Mouse (Mus musculus) testis, adult 2 months (tissue): Measurements from ENCODE around the gene Vav2. TPM values are rescaled to one million over a fixed set of nuclear protein-coding genes. Genes with fewer than 3 reads are reported as not detected.

Source experiments
- H3K27ac ChIP-seq: fragments of 200-500 bp; 2 replicates; pipeline ENCODE4 v1.5.1; 2012; ENCODE audit warnings: low read depth, low read length; ENCODE audit not compliant: control insufficient read depth, insufficient read depth
- H3K27me3 ChIP-seq: fragments of 200-500 bp; 2 replicates; pipeline ENCODE4 v1.6.1; 2012; ENCODE audit warnings: mild to moderate bottlenecking, low read length, moderate library complexity; ENCODE audit not compliant: control insufficient read depth, insufficient read depth
- H3K36me3 ChIP-seq: fragments of 200-500 bp; 2 replicates; pipeline ENCODE4 v1.6.1; 2012; ENCODE audit warnings: mild to moderate bottlenecking, low read length; ENCODE audit not compliant: control insufficient read depth, insufficient read depth
- H3K4me1 ChIP-seq: fragments of 200-500 bp; 2 replicates; pipeline ENCODE4 v1.6.1; 2012; ENCODE audit warnings: low read length; ENCODE audit not compliant: control insufficient read depth, insufficient read depth
- H3K4me3 ChIP-seq: fragments of 200-500 bp; 2 replicates; pipeline ENCODE4 v1.5.1; 2012; ENCODE audit warnings: low read depth, mild to moderate bottlenecking, low read length, moderate library complexity, mixed read lengths; ENCODE audit not compliant: control insufficient read depth
- CTCF ChIP-seq: fragments of 200-500 bp; IDR thresholded peaks from 2 replicates; pipeline ENCODE4 v1.5.1; 2012; ENCODE audit warnings: low read depth, mild to moderate bottlenecking, inconsistent platforms, low read length, moderate library complexity; ENCODE audit not compliant: control insufficient read depth, insufficient read depth, insufficient replicate concordance
- POLR2A ChIP-seq: fragments of 200-500 bp; IDR thresholded peaks from 2 replicates; pipeline ENCODE4 v1.6.1; 2012; ENCODE audit warnings: low read depth, mild to moderate bottlenecking, inconsistent platforms, low read length, moderate library complexity; ENCODE audit not compliant: control insufficient read depth
- polyA plus RNA-seq: library from polyadenylated mRNA; depleted of rRNA; stranded (reverse); fragments of >200 nt; gene quantifications from 2 replicates; pipeline ENCODE4 v1.2.3, GENCODE M21; 2012

Vav2 gene
- polyA plus RNA-seq, 1 experiment = 35.7 TPM

DNA sequence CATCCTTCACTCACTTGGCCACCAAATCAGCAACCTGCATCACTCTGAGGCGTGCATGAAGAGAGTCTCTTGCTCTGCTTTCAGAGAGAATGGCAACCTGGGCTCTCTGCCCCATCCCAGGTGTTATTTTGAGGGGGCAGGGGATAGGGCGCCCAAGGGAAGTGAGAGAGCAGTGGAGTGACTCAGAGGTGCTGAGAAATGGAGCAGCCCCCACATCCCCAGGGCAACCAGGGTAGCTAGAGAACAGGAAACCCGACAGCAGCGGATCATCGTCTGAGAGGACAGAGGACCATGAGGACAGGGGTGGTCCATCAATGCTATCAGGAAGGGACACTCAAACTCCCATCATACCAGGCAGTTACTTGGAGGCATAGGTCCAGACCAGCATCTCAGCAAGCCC lies 19.9 kb downstream of the Vav2 start:
- Histone ChIP-seq H3K4me3 (no peak overlapping the region), H3K27me3 (no peaks in the 10 kb centered on the region), H3K36me3 (no peaks in the 10 kb centered on the region), H3K27ac (no peak overlapping the region), H3K4me1 (peaks cover 13% of the 10 kb centered on the region)
- TF ChIP-seq CTCF (no peak), POLR2A (no peak)

DNA sequence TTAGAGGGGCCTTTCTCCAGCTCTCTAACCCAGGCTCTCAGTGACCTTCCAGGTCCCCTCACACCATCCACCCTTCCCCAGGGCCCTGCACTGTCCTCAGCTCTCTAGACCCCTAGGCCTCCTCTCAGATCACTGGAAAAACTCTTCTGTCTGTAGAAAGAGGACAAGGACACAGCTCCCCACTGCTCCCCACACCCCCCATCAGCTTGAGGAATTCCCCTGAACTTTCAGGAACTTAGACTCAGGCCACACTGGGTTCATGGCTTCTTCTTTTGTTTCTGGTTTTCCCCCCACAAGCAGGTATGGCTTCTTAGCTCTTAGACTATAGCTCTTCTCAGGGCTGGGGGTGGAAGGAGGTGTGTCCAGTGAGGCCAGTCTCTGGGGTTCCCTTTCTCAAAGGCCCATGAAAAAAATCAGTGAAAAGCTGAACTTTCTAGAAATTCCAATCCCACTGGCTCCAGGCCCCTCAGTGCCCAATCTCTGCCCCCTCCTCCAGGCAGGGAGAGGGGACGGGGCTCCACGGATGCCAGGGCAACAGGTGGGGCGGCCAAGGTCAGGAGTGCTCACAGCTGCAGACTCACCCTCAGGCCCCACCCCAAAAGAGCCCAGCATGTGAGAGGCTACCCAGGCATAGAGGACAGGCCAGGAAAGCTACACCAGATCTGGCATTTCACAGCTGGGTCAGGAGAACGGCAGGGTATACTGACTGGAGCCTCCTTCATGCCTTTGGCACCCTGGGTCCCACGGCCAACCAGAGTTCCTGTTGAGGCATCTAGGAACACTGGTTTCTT lies 21.5 kb downstream of the Vav2 start:
- Histone ChIP-seq H3K27ac (no peak overlapping the region), H3K4me1 (peaks cover 9% of the 10 kb centered on the region)

DNA sequence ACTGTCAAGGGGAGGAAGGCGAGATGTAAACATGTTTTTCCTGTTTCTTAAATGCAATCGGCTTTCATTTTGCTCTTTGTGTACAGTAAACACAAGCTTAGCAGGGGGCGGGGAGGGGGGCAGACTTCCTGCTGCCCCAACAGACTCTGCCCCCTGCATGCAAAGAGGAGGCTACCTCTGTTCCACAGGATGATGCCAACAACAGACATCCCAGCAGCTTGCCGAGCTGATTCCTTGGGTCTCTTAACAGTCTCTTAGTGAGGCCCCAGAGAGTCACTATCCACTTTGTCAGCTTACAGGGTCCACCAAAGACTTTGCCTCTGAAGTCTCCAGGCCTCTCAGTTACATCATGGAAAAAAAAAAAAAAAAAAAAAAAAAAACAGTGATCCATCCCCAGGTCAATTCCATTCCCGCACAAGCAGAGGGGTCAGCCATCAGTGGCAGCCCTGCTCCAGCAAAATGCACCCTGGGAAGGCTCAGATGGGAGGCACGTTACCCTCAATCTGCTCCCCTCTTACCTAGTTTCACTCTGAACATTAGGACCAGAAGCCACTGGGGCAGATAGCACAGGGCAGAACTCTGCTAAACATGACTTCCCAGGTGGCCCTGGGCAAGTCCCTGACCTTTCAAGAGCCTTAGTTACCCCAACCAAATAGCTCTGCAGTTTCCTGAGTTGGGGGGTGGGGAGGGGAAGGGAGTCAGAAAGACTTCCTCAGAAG lies 22.3 kb downstream of the Vav2 start:
- Histone ChIP-seq H3K4me1 (peaks cover 9% of the 10 kb centered on the region), H3K27ac (no peak overlapping the region), H3K4me3 (no peak overlapping the region), H3K36me3 (no peaks in the 10 kb centered on the region), H3K27me3 (no peaks in the 10 kb centered on the region)
- no peak for TF ChIP-seq CTCF
- TF ChIP-seq POLR2A = no peak

More for the DNA sequence above, 21.5 kb downstream of the Vav2 start:
- TF ChIP-seq POLR2A (no peak), CTCF (no peak)
- Histone ChIP-seq H3K4me3 (no peak overlapping the region), H3K36me3 (no peaks in the 10 kb centered on the region), H3K27me3 (no peaks in the 10 kb centered on the region)

DNA sequence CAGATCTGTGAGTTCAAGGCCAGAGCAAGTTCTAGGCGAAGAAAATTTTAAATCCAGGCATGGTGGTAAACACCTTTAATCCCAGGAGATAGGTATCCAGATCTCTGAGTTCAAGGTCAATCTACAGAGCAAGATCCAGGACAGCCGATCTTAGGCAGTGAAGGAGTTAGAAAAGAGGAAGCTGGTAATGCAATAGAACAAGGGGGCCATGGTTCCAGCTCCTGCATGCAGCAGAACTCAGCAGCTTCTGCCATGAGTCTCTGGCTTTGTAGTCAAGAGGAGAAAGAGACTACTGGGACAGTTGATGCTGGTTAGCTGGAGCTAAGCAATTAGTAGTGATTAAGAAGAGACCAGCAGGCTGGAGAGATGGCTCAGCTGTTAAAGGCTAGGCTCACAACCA lies 25.3 kb downstream of the Vav2 start:
- H3K4me1 ChIP-seq = peaks cover 2% of the 10 kb centered on the region
- no peaks in the 10 kb centered on the region for H3K36me3 ChIP-seq
- no peaks in the 10 kb centered on the region for H3K27me3 ChIP-seq
- TF ChIP-seq POLR2A = no peak
- TF ChIP-seq CTCF = no peak
- H3K4me3 ChIP-seq = no peak overlapping the region
- H3K27ac ChIP-seq = no peak overlapping the region

DNA sequence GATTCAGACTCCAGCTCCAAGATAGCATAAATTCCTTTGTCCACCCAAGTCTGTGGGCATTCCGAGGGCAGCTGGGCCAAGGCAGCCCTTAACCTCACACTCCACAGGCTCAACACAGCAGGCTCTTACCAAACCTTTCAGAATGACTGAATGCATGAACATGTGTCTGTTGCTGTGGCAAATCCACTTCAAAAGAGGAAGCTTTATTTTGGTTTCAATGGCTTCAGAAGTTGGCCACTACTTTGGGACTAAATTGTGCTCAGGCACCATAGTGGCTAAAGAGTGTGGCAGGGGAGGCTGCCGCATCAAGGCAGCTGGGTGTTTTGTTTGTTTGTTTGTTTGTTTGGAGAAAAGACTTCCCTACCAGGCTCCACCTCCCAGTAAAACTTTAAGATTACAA lies 26.8 kb downstream of the Vav2 start:
- no peak for TF ChIP-seq CTCF
- no peak for TF ChIP-seq POLR2A
- Histone ChIP-seq H3K27ac (no peak overlapping the region), H3K4me1 (no peaks in the 10 kb centered on the region; the same call in 1 of the 2 replicates)

DNA sequence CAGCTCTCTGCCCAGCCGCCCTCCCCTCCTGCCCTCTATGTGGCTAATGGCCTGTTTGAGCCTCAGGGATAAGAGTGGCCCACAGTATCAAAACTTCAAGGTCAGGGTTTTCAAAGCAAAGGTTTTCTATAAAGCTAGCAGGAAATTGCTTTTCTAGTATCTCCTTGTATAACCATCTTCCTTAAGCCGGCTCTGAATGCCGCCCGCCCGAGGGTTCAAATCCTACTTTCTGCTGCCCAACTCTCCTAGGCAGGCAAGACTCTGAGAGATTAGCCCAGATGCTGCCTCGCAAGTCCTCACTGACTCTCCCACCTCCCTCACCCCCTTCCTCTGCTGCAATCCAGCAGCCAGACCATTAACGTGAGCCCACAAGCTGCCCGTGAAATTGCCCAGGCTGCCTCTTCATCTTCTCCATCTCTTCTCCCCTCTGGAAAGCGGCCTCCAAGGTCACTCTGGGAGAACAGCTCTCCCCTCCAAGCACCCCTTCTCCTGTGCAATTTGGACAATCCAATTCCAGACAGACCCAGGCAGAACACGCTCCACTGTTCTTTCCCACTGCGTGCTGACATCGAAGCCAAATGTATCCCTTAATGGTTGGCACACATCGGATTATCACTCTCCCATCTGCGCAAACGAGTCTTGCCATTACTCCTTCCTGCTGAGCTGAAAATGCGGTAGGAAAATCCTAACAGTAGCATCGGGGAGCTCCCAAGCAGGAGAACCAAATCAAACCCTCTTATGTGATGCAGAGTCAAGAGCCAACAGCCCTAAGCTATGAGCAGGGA lies 30.0 kb downstream of the Vav2 start:
- H3K36me3 ChIP-seq = no peaks in the 10 kb centered on the region
- TF ChIP-seq POLR2A (no peak), CTCF (no peak)
- no peak overlapping the region for H3K4me3 ChIP-seq
- H3K27me3 ChIP-seq = no peaks in the 10 kb centered on the region
- H3K27ac ChIP-seq = no peak overlapping the region
- no peaks in the 10 kb centered on the region; the same call in 1 of the 2 replicates for H3K4me1 ChIP-seq

More for the DNA sequence above, 26.8 kb downstream of the Vav2 start:
- H3K4me3 ChIP-seq = no peak overlapping the region
- no peaks in the 10 kb centered on the region for H3K36me3 ChIP-seq
- no peaks in the 10 kb centered on the region for H3K27me3 ChIP-seq

DNA sequence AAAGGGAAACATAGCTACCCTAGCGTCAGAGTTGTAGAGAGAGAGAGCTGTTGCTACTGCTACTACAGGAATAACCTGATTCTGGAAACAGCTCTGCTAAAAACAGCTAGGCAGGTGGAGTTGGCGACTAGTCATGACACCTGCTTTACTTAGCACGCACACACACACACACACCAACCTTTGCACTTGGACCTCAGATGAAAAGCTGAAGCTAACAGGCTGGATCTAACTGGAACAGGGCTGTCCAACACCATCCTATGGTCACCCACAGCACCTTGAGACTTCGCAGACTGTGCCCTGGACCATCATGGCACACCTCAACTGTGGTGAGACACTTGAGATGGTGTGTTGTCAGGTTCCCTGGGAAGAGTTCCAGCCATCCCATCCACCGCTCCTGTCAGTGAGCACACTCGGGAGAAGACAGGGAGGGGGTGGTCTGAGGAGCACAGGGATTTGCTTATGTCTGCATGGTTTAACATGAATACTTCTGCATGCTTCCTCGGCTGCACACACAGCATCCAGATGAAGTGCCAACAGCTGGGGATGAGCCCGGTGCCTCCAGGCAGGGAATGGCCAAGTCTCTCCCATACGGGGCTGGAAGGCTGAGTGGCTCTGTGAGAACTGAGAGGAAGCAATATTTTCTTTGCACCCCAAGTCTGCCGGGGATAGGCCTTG lies 32.5 kb downstream of the Vav2 start:
- no peaks in the 10 kb centered on the region; the same call in 1 of the 2 replicates for H3K4me1 ChIP-seq
- H3K27me3 ChIP-seq = no peaks in the 10 kb centered on the region
- no peak for TF ChIP-seq CTCF
- no peak for TF ChIP-seq POLR2A
- H3K27ac ChIP-seq = no peak overlapping the region
- H3K4me3 ChIP-seq = no peak overlapping the region
- H3K36me3 ChIP-seq = no peaks in the 10 kb centered on the region
